Mouse (Mus musculus): ENCODE results near the gene Fxyd6.

- no peak for TF ChIP-seq EP300 (IDR thresholded peaks at IDR 0.05; ENCODE audit: insufficient read depth, low read depth, low read length)
- TF ChIP-seq CTCF (IDR thresholded peaks at IDR 0.05; ENCODE audit: low read depth, low read length): no peak
These were observed 7.9 kb upstream of the Fxyd6 start for GRCm38 (mm10) chr9:45362051-45362461.
